Mouse (Mus musculus) E14TG2a.4 (cell line): ENCODE data around the gene Hoxd3.

Experiments used
- CTCF ChIP-seq: conservative IDR thresholded peaks from 2 replicates; pipeline ENCODE4 v1.5.1; 2014; ENCODE audit warnings: low read length
- NANOG ChIP-seq: IDR thresholded peaks from 2 replicates; pipeline ENCODE4 v1.6.1; 2014; ENCODE audit warnings: borderline replicate concordance, low read length, mixed read lengths

DNA sequence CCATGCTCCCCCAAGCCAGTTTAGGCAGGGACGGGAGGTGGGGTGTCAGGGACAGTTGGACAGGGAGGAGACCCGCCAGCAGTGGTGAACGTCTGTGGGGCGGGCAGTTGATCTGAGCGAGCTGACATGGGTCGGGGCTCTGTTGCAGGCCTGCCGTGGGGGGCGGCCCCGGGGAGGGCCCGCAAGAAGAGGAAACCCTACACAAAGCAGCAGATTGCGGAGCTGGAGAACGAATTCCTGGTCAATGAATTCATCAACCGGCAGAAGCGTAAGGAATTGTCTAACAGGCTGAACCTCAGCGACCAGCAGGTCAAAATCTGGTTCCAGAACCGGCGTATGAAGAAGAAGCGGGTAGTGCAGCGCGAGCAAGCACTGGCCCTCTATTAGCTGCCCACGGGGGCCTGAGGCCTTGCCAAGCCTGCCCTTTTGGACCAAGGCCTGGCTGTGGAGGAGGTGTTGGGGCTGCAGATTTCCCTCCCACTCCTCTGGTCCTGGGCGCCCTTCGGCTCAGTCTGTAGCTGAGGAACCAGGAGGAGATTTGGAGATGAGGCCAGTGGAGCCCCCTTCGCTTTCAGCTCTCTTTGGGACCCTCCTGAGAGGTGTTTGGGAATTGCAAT, 36.0 kb upstream of the Hoxd3 start:
- TF ChIP-seq CTCF (no peak), NANOG (no peak)
